29 mouse cellular contexts compared by ENCODE assay signal in the genomic region with DNA sequence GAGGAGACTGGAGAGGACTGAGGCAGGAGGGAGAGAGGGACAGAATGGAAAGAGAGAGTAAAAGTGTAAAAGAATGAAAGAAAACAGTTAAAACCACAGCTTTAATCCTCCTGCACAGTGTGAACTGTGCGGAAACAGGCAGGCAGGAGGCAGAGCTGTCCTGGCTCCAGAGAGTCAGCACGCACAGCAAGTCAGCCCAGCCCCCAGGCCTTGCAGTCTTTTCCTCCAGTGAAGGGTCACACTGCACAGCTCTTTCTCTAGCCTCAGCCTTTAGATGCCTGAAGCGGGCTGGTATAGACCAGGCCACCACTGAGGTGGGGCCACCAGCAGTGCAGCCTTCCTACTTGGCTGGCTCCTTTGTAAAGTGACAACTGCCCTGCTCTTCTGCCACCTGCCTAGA. TPM values are rescaled to one million over a fixed set of nuclear protein-coding genes. Genes with fewer than 3 reads are reported as not detected.
DNase-seq lines count a peak whose midpoint lies in the region; TF ChIP-seq lines count a peak whose summit lies in the region.
"Had no signal": no experiment of that assay in that cellular context is flagged by ENCODE, and none has a peak within 500 bp of the region (broad histone marks: within the 10 kb centered on the region; RNA-seq: fewer than 3 reads in every experiment).

No protein-coding gene starts in this region.

- 34% methylated on average over 3 of the region's 3 CpGs for WGBS in embryonic facial prominence, embryonic 10.5 days
- WGBS in limb, embryonic 10.5 days, result 36% methylated on average over 3 of the region's 3 CpGs

- H3K9me3 ChIP-seq in E14TG2a.4 (ENCODE audit: low read length), result no peaks in the 10 kb centered on the region
- H3K9me3 ChIP-seq in embryonic facial prominence, embryonic 10.5 days, result no peaks in the 10 kb centered on the region
- H3K9me3 ChIP-seq in limb, embryonic 10.5 days (replicated peaks), result no peaks in the 10 kb centered on the region
- H3K9me3 ChIP-seq: forebrain, embryonic 12.5 days; heart, embryonic 12.5 days had no signal

- no peak for TF ChIP-seq CTCF in E14TG2a.4 (conservative IDR thresholded peaks at IDR 0.05; ENCODE audit: low read length)

- peak overlapping the region; percentile 41; the same call in 1 of the 2 replicates for H3K27ac ChIP-seq in embryonic facial prominence, embryonic 10.5 days (replicated peaks)
- H3K27ac ChIP-seq in limb, embryonic 10.5 days, result no peak overlapping the region
- H3K27ac ChIP-seq: forebrain, embryonic 12.5 days had no signal

- DNase-seq in embryo, embryonic 11 days, result peak; percentile 27
- no peak for DNase-seq in embryo, embryonic 10 days (ENCODE audit: low spot score)
- DNase-seq in embryonic facial prominence, embryonic 10.5 days (ENCODE audit: low spot score), result peak; percentile 38
- DNase-seq in limb, embryonic 10.5 days (ENCODE audit: low spot score), result peak; percentile 29
- DNase-seq in retina, postnatal 1 day, result no peak
- no peak for DNase-seq in layer of hippocampus, adult 8-10 months (ENCODE audit: low spot score in 2 of 2)
- DNase-seq: adrenal gland, postnatal 10 days; cerebellum, adult 11-12 months; cerebellum, adult 9-10 months; cerebellum, postnatal 25 days; gastrocnemius, postnatal 25 days had no signal

- peaks cover 41% of the 10 kb centered on the region for H3K4me1 ChIP-seq in E14TG2a.4 (replicated peaks; ENCODE audit: low read depth, low read length)
- H3K4me1 ChIP-seq in embryonic facial prominence, embryonic 10.5 days, result peaks cover 14% of the 10 kb centered on the region
- peaks cover 9% of the 10 kb centered on the region; the same call in 1 of the 2 replicates for H3K4me1 ChIP-seq in limb, embryonic 10.5 days
- H3K4me1 ChIP-seq: forebrain, embryonic 12.5 days; heart, embryonic 12.5 days had no signal

- H3K27me3 ChIP-seq in E14TG2a.4 (ENCODE audit: insufficient read depth, low read length), result no peaks in the 10 kb centered on the region
- H3K27me3 ChIP-seq in embryonic facial prominence, embryonic 10.5 days (replicated peaks; ENCODE audit: low read depth, poor library complexity, severe bottlenecking), result no peaks in the 10 kb centered on the region
- H3K27me3 ChIP-seq in limb, embryonic 10.5 days (ENCODE audit: low read depth, poor library complexity, severe bottlenecking), result no peaks in the 10 kb centered on the region
- H3K27me3 ChIP-seq: forebrain, embryonic 12.5 days; heart, embryonic 12.5 days; Patski had no signal

- peaks cover 19% of the 10 kb centered on the region for H3K36me3 ChIP-seq in E14TG2a.4 (ENCODE audit: insufficient read depth, low read length)
- H3K36me3 ChIP-seq in embryonic facial prominence, embryonic 10.5 days (replicated peaks), result peaks cover 68% of the 10 kb centered on the region
- H3K36me3 ChIP-seq in limb, embryonic 10.5 days, result peaks cover 62% of the 10 kb centered on the region

- H3K4me3 ChIP-seq in E14TG2a.4 (replicated peaks; ENCODE audit: low read length), result 0 out of 2 replicates have a peak overlapping the region, but pooled peaks have one; percentile 7
- H3K4me3 ChIP-seq in embryonic facial prominence, embryonic 10.5 days, result no peak overlapping the region
- H3K4me3 ChIP-seq in limb, embryonic 10.5 days, result no peak overlapping the region
- H3K4me3 ChIP-seq: forebrain, embryonic 12.5 days; heart, embryonic 12.5 days had no signal

RNA-seq across cellular contexts. Expression of gene Elmod2, which starts 11.7 kb away (rescaled TPM):
- 22.3 and 23.6 TPM in 2 replicates for polyA plus RNA-seq in embryonic facial prominence, embryonic 10.5 days (2016; fragmentation: Nextera tagmentation; extraction: Ambion mirVana)
- polyA plus RNA-seq in limb, embryonic 10.5 days (2016; fragmentation: Nextera tagmentation; extraction: Ambion mirVana), result 18.1 and 23.4 TPM in 2 replicates
- 10 to 100 TPM; 12.7 to 18.0 (median 14.0) TPM for total RNA-seq in layer of hippocampus, adult 8-10 months (2022)

RNA-seq across cellular contexts. Expression of gene Mgat4d, which starts 27.7 kb away (rescaled TPM):
- polyA plus RNA-seq in embryonic facial prominence, embryonic 10.5 days (2016; fragmentation: Nextera tagmentation; extraction: Ambion mirVana), result not detected in 2 replicates
- not detected in 2 replicates for polyA plus RNA-seq in limb, embryonic 10.5 days (2016; fragmentation: Nextera tagmentation; extraction: Ambion mirVana)
- total RNA-seq in layer of hippocampus, adult 8-10 months (2022), result not detected
- total RNA-seq: adrenal gland, postnatal 10 days; adrenal gland, postnatal 4 days; gastrocnemius, adult 18-20 months; gastrocnemius, postnatal 25 days; granulocyte monocyte progenitor cell, adult 5-6 weeks; heart, adult 8-10 months; heart, postnatal 25 days had no signal
- polyA plus RNA-seq: brain, embryonic 14.5 days; C2C12; cortical plate, adult 2 months; forebrain, embryonic 12.5 days; forebrain, embryonic 16.5 days; heart, embryonic 12.5 days; heart, embryonic 16.5 days; hindbrain, embryonic 11.5 days; hindbrain, embryonic 16.5 days; inflammation-experienced regulatory T-cells, adult 6 months; intestine, postnatal 0 days; Patski had no signal

RNA-seq across cellular contexts. Expression of gene Ucp1, which starts 30.4 kb away (rescaled TPM):
- 0.09 TPM in 1 of 2 replicates, not detected in the other for polyA plus RNA-seq in embryonic facial prominence, embryonic 10.5 days (2016; fragmentation: Nextera tagmentation; extraction: Ambion mirVana)
- polyA plus RNA-seq in limb, embryonic 10.5 days (2016; fragmentation: Nextera tagmentation; extraction: Ambion mirVana), result not detected in 2 replicates
- total RNA-seq in layer of hippocampus, adult 8-10 months (2022), result under 1 TPM in 1 of 4 experiments, not detected in 3; 0.20 TPM
- total RNA-seq: gastrocnemius, adult 18-20 months; gastrocnemius, postnatal 25 days; granulocyte monocyte progenitor cell, adult 5-6 weeks had no signal
- polyA plus RNA-seq: C2C12; forebrain, embryonic 12.5 days; forebrain, embryonic 16.5 days; heart, embryonic 12.5 days; heart, embryonic 16.5 days; hindbrain, embryonic 11.5 days; inflammation-experienced regulatory T-cells, adult 6 months; intestine, postnatal 0 days; Patski had no signal

Comparison
In these comparisons a context has a peak if more than half of its experiments do, and no peak if none do; other contexts are left out.
1. DNase-seq: peak in embryo, embryonic 11 days (single experiment), embryonic facial prominence, embryonic 10.5 days (single experiment) and limb, embryonic 10.5 days (single experiment); none in embryo, embryonic 10 days (single experiment), retina, postnatal 1 day (single experiment) and layer of hippocampus, adult 8-10 months (0 of 2).